Mouse (Mus musculus): Measurements from ENCODE around the gene BC005537.

- TF ChIP-seq POLR2A (IDR thresholded peaks at IDR 0.05; ENCODE audit: insufficient read depth, low read depth, low read length) = no peak
- no peak for TF ChIP-seq CTCF (IDR thresholded peaks at IDR 0.05; ENCODE audit: insufficient read depth, low read depth, low read length)
These were observed 40.4 kb upstream of the BC005537 start for GRCm38 (mm10) chr13:24761083-24761402.
